Comparison of ENCODE assay signal across 9 mouse cellular contexts in the genomic region with DNA sequence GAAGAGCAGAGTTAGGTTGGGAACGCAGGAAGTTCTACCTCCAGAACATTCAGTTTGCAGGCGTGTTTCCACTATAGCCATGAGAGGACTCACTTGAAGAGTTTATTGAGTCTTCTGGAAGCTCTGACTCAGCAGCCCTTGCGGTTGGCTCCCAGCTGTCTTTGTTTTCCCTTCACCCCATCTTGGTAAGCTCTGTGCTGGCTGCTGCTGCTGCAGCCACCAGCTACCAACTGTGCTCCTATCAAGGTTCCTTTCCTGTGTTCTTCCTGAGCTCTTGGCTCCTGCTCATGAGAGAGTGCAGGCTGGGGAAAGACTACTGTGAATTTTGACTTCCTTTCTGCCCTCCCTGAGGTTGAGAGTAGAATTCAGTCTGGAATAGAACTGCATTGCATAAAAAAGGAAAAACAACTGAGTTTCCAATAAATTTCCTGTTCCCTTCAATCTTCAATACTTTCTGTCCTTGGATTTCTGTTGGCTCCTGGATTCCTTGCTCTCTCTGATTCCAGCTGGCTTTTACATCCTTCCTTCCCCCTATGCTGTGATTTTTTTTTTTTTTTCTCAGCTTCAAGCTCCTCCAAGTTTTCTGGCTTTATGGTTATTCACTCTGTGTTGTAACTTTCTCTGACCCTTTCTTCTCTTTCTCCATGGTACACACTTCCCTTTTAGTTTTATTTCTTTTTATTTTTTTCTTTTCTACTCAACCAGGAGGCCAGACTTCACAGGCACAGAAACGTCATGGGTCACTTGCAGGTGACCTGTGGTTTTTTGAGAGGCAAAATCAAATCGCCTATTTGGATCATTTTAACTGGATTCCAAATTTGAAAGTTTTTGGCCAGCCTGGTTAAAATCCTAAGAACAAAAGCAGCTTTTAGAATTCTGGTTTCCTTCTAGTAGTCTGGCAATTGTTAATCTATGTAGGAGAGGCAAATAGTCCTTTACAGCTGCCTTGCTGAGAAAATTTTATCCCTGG. TPM values are rescaled to one million over a fixed set of nuclear protein-coding genes. Genes with fewer than 3 reads are reported as not detected.
DNase-seq lines count a peak whose midpoint lies in the region; ATAC-seq lines count a peak whose summit lies in the region.
"Had no signal": no experiment of that assay in that cellular context is flagged by ENCODE, and none has a peak within 500 bp of the region (broad histone marks: within the 10 kb centered on the region; RNA-seq: fewer than 3 reads in every experiment).

No protein-coding gene starts in this region.

- H3K27me3 ChIP-seq in midbrain, embryonic 10.5 days (ENCODE audit: low read depth, poor library complexity, severe bottlenecking) = no peaks in the 10 kb centered on the region
- H3K27me3 ChIP-seq in midbrain, embryonic 13.5 days = no peaks in the 10 kb centered on the region
- H3K27me3 ChIP-seq in heart, embryonic 15.5 days = no peaks in the 10 kb centered on the region
- no peaks in the 10 kb centered on the region for H3K27me3 ChIP-seq in lung, embryonic 16.5 days (ENCODE audit: control insufficient read depth, insufficient read depth, low read depth, low read length)
- H3K27me3 ChIP-seq: neural tube, embryonic 12.5 days had no signal

- ATAC-seq in midbrain, embryonic 13.5 days = no peak
- ATAC-seq in heart, embryonic 15.5 days (replicated peaks; ENCODE audit: insufficient number of reproducible peaks, insufficient read depth, low FRiP score, low read depth) = peak; percentile 87
- peak; percentile 77 for ATAC-seq in lung, embryonic 16.5 days (ENCODE audit: low read depth)
- no peak for ATAC-seq in granulocyte monocyte progenitor cell, adult 5-6 weeks (replicated peaks; ENCODE audit: poor library complexity, severe bottlenecking)
- no peak for ATAC-seq in erythroblast, adult 5-6 weeks (replicated peaks; ENCODE audit: low FRiP score, poor library complexity, severe bottlenecking)

- no peak overlapping the region for H3K9ac ChIP-seq in midbrain, embryonic 13.5 days (replicated peaks)
- no peak overlapping the region for H3K9ac ChIP-seq in heart, embryonic 15.5 days
- no peak overlapping the region for H3K9ac ChIP-seq in lung, embryonic 16.5 days (ENCODE audit: low read length)
- H3K9ac ChIP-seq: neural tube, embryonic 12.5 days had no signal

- no peaks in the 10 kb centered on the region for H3K36me3 ChIP-seq in midbrain, embryonic 10.5 days
- no peaks in the 10 kb centered on the region for H3K36me3 ChIP-seq in midbrain, embryonic 13.5 days
- H3K36me3 ChIP-seq in heart, embryonic 15.5 days = no peaks in the 10 kb centered on the region
- H3K36me3 ChIP-seq in lung, embryonic 16.5 days (ENCODE audit: control insufficient read depth, insufficient read depth, low read length) = no peaks in the 10 kb centered on the region
- H3K36me3 ChIP-seq: neural tube, embryonic 12.5 days had no signal

- peaks cover 20% of the 10 kb centered on the region for H3K4me1 ChIP-seq in midbrain, embryonic 10.5 days
- no peaks in the 10 kb centered on the region for H3K4me1 ChIP-seq in midbrain, embryonic 13.5 days (replicated peaks)
- no peaks in the 10 kb centered on the region for H3K4me1 ChIP-seq in heart, embryonic 15.5 days (replicated peaks)
- H3K4me1 ChIP-seq in lung, embryonic 16.5 days (replicated peaks; ENCODE audit: control insufficient read depth, insufficient read depth, low read length) = peaks cover 9% of the 10 kb centered on the region

- H3K9me3 ChIP-seq in midbrain, embryonic 10.5 days (replicated peaks) = no peaks in the 10 kb centered on the region
- no peaks in the 10 kb centered on the region for H3K9me3 ChIP-seq in midbrain, embryonic 13.5 days
- H3K9me3 ChIP-seq in heart, embryonic 15.5 days (replicated peaks) = no peaks in the 10 kb centered on the region
- no peaks in the 10 kb centered on the region for H3K9me3 ChIP-seq in lung, embryonic 16.5 days (ENCODE audit: control insufficient read depth, low read length)
- H3K9me3 ChIP-seq: neural tube, embryonic 12.5 days had no signal

- DNase-seq in cerebellum, adult 11 months = peak; percentile 11
- no peak for DNase-seq in cerebellum, postnatal 4 days (ENCODE audit: low spot score in 2 of 2)
- DNase-seq in midbrain, embryonic 10.5 days (ENCODE audit: low spot score) = no peak

- H3K4me3 ChIP-seq in midbrain, embryonic 10.5 days = no peak overlapping the region
- no peak overlapping the region for H3K4me3 ChIP-seq in midbrain, embryonic 13.5 days (replicated peaks)
- H3K4me3 ChIP-seq in heart, embryonic 15.5 days = no peak overlapping the region
- no peak overlapping the region for H3K4me3 ChIP-seq in lung, embryonic 16.5 days (ENCODE audit: low read length)
- H3K4me3 ChIP-seq: neural tube, embryonic 12.5 days had no signal

- no peak overlapping the region for H3K4me2 ChIP-seq in midbrain, embryonic 13.5 days (replicated peaks)
- no peak overlapping the region for H3K4me2 ChIP-seq in heart, embryonic 15.5 days
- peak overlapping the region; percentile 6; the same call in 1 of the 2 replicates for H3K4me2 ChIP-seq in lung, embryonic 16.5 days (ENCODE audit: low read depth, low read length)
- H3K4me2 ChIP-seq: neural tube, embryonic 12.5 days had no signal

- WGBS in midbrain, embryonic 10.5 days = 36% methylated on average over 5 of the region's 5 CpGs
- 39% methylated on average over 5 of the region's 5 CpGs for WGBS in midbrain, embryonic 13.5 days
- WGBS in heart, embryonic 15.5 days = 37% methylated on average over 5 of the region's 5 CpGs
- WGBS in lung, embryonic 16.5 days = 28% methylated on average over 5 of the region's 5 CpGs

- H3K27ac ChIP-seq in midbrain, embryonic 10.5 days (replicated peaks) = peak overlapping the region; percentile 59; the same call in 1 of the 2 replicates
- no peak overlapping the region for H3K27ac ChIP-seq in midbrain, embryonic 13.5 days
- peak overlapping the region; percentile 65 for H3K27ac ChIP-seq in heart, embryonic 15.5 days
- peak overlapping the region; percentile 78 for H3K27ac ChIP-seq in lung, embryonic 16.5 days (ENCODE audit: low read length)
- H3K27ac ChIP-seq: neural tube, embryonic 12.5 days had no signal

RNA-seq across cellular contexts. Expression of a gene that starts 9.9 kb away (rescaled TPM):
- polyA plus RNA-seq in midbrain, embryonic 10.5 days (2016; fragmentation: Nextera tagmentation; extraction: Ambion mirVana) = 5.1 and 7.0 TPM in 2 replicates
- 21.6 and 22.6 TPM in 2 replicates for polyA plus RNA-seq in midbrain, embryonic 13.5 days (2015; fragmentation: Nextera tagmentation; extraction: Ambion mirVana)
- 1.0 and 1.7 TPM in 2 replicates for polyA plus RNA-seq in heart, embryonic 15.5 days (2015; fragmentation: Nextera tagmentation; extraction: Ambion mirVana)
- 10.5 and 10.8 TPM in 2 replicates for polyA plus RNA-seq in lung, embryonic 16.5 days (2015; fragmentation: Nextera tagmentation; extraction: Ambion mirVana)
- total RNA-seq in granulocyte monocyte progenitor cell, adult 5-6 weeks (2014; fragmentation: Nextera tagmentation) = not detected in 2 replicates
- total RNA-seq in granulocyte monocyte progenitor cell, adult 5-6 weeks (2017) = not detected in 2 replicates
- total RNA-seq in erythroblast, adult 5-6 weeks (2015; ENCODE audit: low replicate concordance) = not detected in 2 replicates
- total RNA-seq in erythroblast, adult 5-6 weeks (2017; ENCODE audit: low replicate concordance) = 0.51 TPM in 1 of 2 replicates, not detected in the other

Comparison
In these comparisons a context has a peak if more than half of its experiments do, and no peak if none do; other contexts are left out.
1. ATAC-seq: peak in heart, embryonic 15.5 days (single experiment) and lung, embryonic 16.5 days (single experiment); none in midbrain, embryonic 13.5 days (single experiment), granulocyte monocyte progenitor cell, adult 5-6 weeks (single experiment) and erythroblast, adult 5-6 weeks (single experiment).